ENCODE assay signal across 7 mouse cellular contexts in genomic region chr9:20652260-20652658, GRCm38 (mm10). TPM values are rescaled to one million over a fixed set of nuclear protein-coding genes. Genes with fewer than 3 reads are reported as not detected.
DNase-seq lines count a peak whose midpoint lies in the region; ATAC-seq and TF ChIP-seq lines count a peak whose summit lies in the region.

No protein-coding gene starts in this region.

- peak overlapping the region; percentile 72 for H3K4me2 ChIP-seq in liver, embryonic 11.5 days
- peak overlapping the region; percentile 92 for H3K4me2 ChIP-seq in stomach, postnatal 0 days (replicated peaks; ENCODE audit: low read depth)

- peak; percentile 32 for DNase-seq in retina, embryonic 14.5 days (ENCODE audit: low spot score)
- DNase-seq in retina, postnatal 1 day, result no peak
- DNase-seq in forebrain, embryonic 10.5 days (ENCODE audit: extremely low spot score, low spot score), result no peak
- no peak for DNase-seq in liver, embryonic 11.5 days (ENCODE audit: low spot score)
- DNase-seq in stomach, postnatal 0 days (ENCODE audit: low spot score), result no peak
- DNase-seq in testis, postnatal 14 days (ENCODE audit: low spot score), result no peak
- no peak for DNase-seq in spleen, postnatal 14 days (ENCODE audit: low spot score in 2 of 2)

- no peak for TF ChIP-seq CTCF in stomach, postnatal 0 days (IDR thresholded peaks at IDR 0.05; ENCODE audit: low read depth)

- no peaks in the 10 kb centered on the region for H3K9me3 ChIP-seq in forebrain, embryonic 10.5 days
- no peaks in the 10 kb centered on the region for H3K9me3 ChIP-seq in liver, embryonic 11.5 days (ENCODE audit: control insufficient read depth, low read length)
- no peaks in the 10 kb centered on the region for H3K9me3 ChIP-seq in stomach, postnatal 0 days (ENCODE audit: control insufficient read depth, low read length)

- peaks cover 35% of the 10 kb centered on the region for H3K4me1 ChIP-seq in forebrain, embryonic 10.5 days
- H3K4me1 ChIP-seq in liver, embryonic 11.5 days (replicated peaks; ENCODE audit: control insufficient read depth, insufficient read depth, low read length), result peaks cover 17% of the 10 kb centered on the region
- H3K4me1 ChIP-seq in stomach, postnatal 0 days (replicated peaks; ENCODE audit: control insufficient read depth, insufficient read depth), result peaks cover 7% of the 10 kb centered on the region; the same call in 1 of the 2 replicates

- under 1% methylated on average over 25 of the region's 25 CpGs for WGBS in forebrain, embryonic 10.5 days
- under 1% methylated on average over 25 of the region's 25 CpGs for WGBS in liver, embryonic 11.5 days
- WGBS in stomach, postnatal 0 days, result 0% methylated on average over 24 of the region's 25 CpGs

- no peak for TF ChIP-seq EP300 in stomach, postnatal 0 days (optimal IDR thresholded peaks at IDR 0.05)

- H3K27me3 ChIP-seq in forebrain, embryonic 10.5 days (ENCODE audit: poor library complexity, severe bottlenecking), result no peaks in the 10 kb centered on the region
- H3K27me3 ChIP-seq in liver, embryonic 11.5 days (replicated peaks; ENCODE audit: control insufficient read depth, insufficient read depth, low read length), result no peaks in the 10 kb centered on the region
- no peaks in the 10 kb centered on the region for H3K27me3 ChIP-seq in stomach, postnatal 0 days (ENCODE audit: control insufficient read depth, insufficient read depth, low read length)

- ATAC-seq in liver, embryonic 11.5 days (replicated peaks; ENCODE audit: low FRiP score), result peak; percentile 11
- no peak for ATAC-seq in stomach, postnatal 0 days (ENCODE audit: low FRiP score, low TSS enrichment)

- H3K36me3 ChIP-seq in forebrain, embryonic 10.5 days (replicated peaks), result peaks cover 55% of the 10 kb centered on the region
- H3K36me3 ChIP-seq in liver, embryonic 11.5 days (ENCODE audit: control insufficient read depth, insufficient read depth, low read length), result peaks cover 30% of the 10 kb centered on the region
- H3K36me3 ChIP-seq in stomach, postnatal 0 days (ENCODE audit: control insufficient read depth, insufficient read depth, low read length), result peaks cover 5% of the 10 kb centered on the region

- peak overlapping the region; percentile 91 for H3K9ac ChIP-seq in liver, embryonic 11.5 days (ENCODE audit: low read depth, low read length)
- H3K9ac ChIP-seq in stomach, postnatal 0 days (ENCODE audit: low read length), result peak overlapping the region; percentile 80

- H3K27ac ChIP-seq in forebrain, embryonic 10.5 days, result peak overlapping the region; percentile 92
- no peak overlapping the region for H3K27ac ChIP-seq in liver, embryonic 11.5 days (ENCODE audit: low read depth, low read length)
- no peak overlapping the region for H3K27ac ChIP-seq in stomach, postnatal 0 days (replicated peaks)

- H3K4me3 ChIP-seq in forebrain, embryonic 10.5 days, result peak overlapping the region; percentile 97
- peak overlapping the region; percentile 94 for H3K4me3 ChIP-seq in liver, embryonic 11.5 days (ENCODE audit: low read depth, low read length)
- peak overlapping the region; percentile 86 for H3K4me3 ChIP-seq in stomach, postnatal 0 days (ENCODE audit: low read depth, low read length)

RNA-seq across cellular contexts. Expression of gene Pin1, which starts 0.4 kb away (rescaled TPM):
- polyA plus RNA-seq in forebrain, embryonic 10.5 days (2016; fragmentation: Nextera tagmentation; extraction: Ambion mirVana), result 86.3 and 86.4 TPM in 2 replicates
- 58.8 and 59.7 TPM in 2 replicates for polyA plus RNA-seq in liver, embryonic 11.5 days (2014; fragmentation: Nextera tagmentation; extraction: Ambion mirVana)
- polyA plus RNA-seq in stomach, postnatal 0 days (2015; fragmentation: Nextera tagmentation; extraction: Ambion mirVana), result 28.2 and 28.7 TPM in 2 replicates

RNA-seq across cellular contexts. Expression of gene Fbxl12, which starts 7.7 kb away (rescaled TPM):
- 18.4 and 19.0 TPM in 2 replicates for polyA plus RNA-seq in forebrain, embryonic 10.5 days (2016; fragmentation: Nextera tagmentation; extraction: Ambion mirVana)
- 8.1 and 9.1 TPM in 2 replicates for polyA plus RNA-seq in liver, embryonic 11.5 days (2014; fragmentation: Nextera tagmentation; extraction: Ambion mirVana)
- polyA plus RNA-seq in stomach, postnatal 0 days (2015; fragmentation: Nextera tagmentation; extraction: Ambion mirVana), result 7.2 and 8.2 TPM in 2 replicates

RNA-seq across cellular contexts. Expression of gene Ubl5, which starts 9.6 kb away (rescaled TPM):
- 356 and 383 TPM in 2 replicates for polyA plus RNA-seq in forebrain, embryonic 10.5 days (2016; fragmentation: Nextera tagmentation; extraction: Ambion mirVana)
- 324 and 349 TPM in 2 replicates for polyA plus RNA-seq in liver, embryonic 11.5 days (2014; fragmentation: Nextera tagmentation; extraction: Ambion mirVana)
- 451 and 481 TPM in 2 replicates for polyA plus RNA-seq in stomach, postnatal 0 days (2015; fragmentation: Nextera tagmentation; extraction: Ambion mirVana)
